Mouse (Mus musculus): ENCODE results near the gene Spata13.

DNA sequence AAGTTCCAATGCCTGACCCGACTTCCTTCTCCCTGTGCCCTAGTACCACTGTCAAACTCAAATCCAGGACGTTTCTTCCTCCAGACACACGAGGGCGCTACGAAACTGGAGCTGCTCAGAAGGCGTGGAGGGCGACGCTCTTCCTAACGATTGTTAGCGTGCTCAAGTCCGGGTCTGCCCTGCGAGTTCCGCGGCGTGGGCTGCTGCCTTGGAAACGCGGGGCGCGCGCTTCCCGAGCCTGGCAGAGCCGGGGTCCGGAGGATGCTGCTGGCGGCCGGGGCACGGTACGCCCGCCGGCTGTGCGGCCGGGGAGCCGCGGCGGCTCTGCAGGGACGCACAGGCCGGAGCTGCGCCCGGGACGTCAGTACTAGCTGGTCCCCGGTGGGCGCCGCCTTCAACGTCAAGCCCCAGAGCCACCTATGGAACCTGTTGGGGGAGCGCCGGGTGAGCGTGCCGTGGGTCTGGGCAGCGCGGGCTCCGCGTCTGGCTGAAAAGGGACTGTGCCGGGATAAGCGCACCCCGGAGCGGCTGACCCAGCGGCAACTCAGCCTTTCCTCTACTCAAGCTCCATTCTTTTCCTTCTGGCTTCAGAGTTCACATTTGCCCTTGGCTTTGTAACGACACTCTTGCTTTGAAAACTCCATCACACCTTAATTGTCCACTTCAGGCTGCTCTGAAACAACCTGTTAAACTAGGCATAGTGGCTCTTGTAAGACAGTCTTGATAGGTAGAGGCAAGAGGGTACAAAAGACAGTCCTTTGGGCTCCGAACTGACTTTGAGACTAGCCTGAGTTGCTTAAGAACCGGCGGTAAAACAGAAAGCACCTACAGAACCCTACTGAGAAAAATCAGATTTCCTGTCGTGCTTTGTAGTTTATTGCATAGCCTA, 150.9 kb downstream of the Spata13 start, which contains the start of gene Mipep:
- no peak for TF ChIP-seq POLR2A (IDR thresholded peaks at IDR 0.05; ENCODE audit: borderline replicate concordance, low read depth, low read length)
- peak; percentile 61 for TF ChIP-seq CTCF (IDR thresholded peaks at IDR 0.05; ENCODE audit: low read depth, low read length)
